ENCODE assay signal across 25 mouse cellular contexts in genomic region chr2:121514211-121514610, GRCm38 (mm10). TPM values are rescaled to one million over a fixed set of nuclear protein-coding genes. Genes with fewer than 3 reads are reported as not detected.
DNase-seq lines count a peak whose midpoint lies in the region; ATAC-seq and TF ChIP-seq lines count a peak whose summit lies in the region.
"Had no signal": no experiment of that assay in that cellular context is flagged by ENCODE, and none has a peak within 500 bp of the region (broad histone marks: within the 10 kb centered on the region; RNA-seq: fewer than 3 reads in every experiment).

No protein-coding gene starts in this region.

- H3K27ac ChIP-seq in kidney, postnatal 0 days, result no peak overlapping the region
- no peak overlapping the region for H3K27ac ChIP-seq in kidney, embryonic 14.5 days (ENCODE audit: low read depth, low read length)
- peak overlapping the region; percentile 40; the same call in 1 of the 2 replicates for H3K27ac ChIP-seq in ES-E14 (ENCODE audit: insufficient read depth, low read depth, low read length, poor library complexity, severe bottlenecking)
- no peak overlapping the region for H3K27ac ChIP-seq in embryonic facial prominence, embryonic 10.5 days (replicated peaks)
- H3K27ac ChIP-seq: forebrain, embryonic 10.5 days; gastrocnemius, adult 2 months; heart, embryonic 13.5 days; hindbrain, embryonic 15.5 days had no signal

- H3K4me2 ChIP-seq in kidney, postnatal 0 days (ENCODE audit: low read length), result no peak overlapping the region
- no peak overlapping the region for H3K4me2 ChIP-seq in kidney, embryonic 14.5 days (replicated peaks; ENCODE audit: low read depth, low read length)
- H3K4me2 ChIP-seq: heart, embryonic 13.5 days; hindbrain, embryonic 15.5 days had no signal

- 0 out of 2 replicates have a peak, but pooled peaks cover 7% of the 10 kb centered on the region for H3K36me3 ChIP-seq in kidney, postnatal 0 days (ENCODE audit: insufficient read depth, low read length)
- H3K36me3 ChIP-seq in kidney, embryonic 14.5 days (ENCODE audit: control insufficient read depth, insufficient read depth, low read length), result peaks cover 36% of the 10 kb centered on the region
- peaks cover 14% of the 10 kb centered on the region for H3K36me3 ChIP-seq in ES-E14 (ENCODE audit: control insufficient read depth, insufficient read depth, low read length, poor library complexity, severe bottlenecking)
- H3K36me3 ChIP-seq in embryonic facial prominence, embryonic 10.5 days (replicated peaks), result peaks cover 88% of the 10 kb centered on the region
- H3K36me3 ChIP-seq: hindbrain, embryonic 15.5 days had no signal

- H3K9ac ChIP-seq in kidney, postnatal 0 days (ENCODE audit: low read depth, low read length), result 0 out of 2 replicates have a peak overlapping the region, but pooled peaks have one; percentile 18
- no peak overlapping the region for H3K9ac ChIP-seq in kidney, embryonic 14.5 days (ENCODE audit: low read depth, low read length)
- H3K9ac ChIP-seq in ES-E14 (ENCODE audit: insufficient read depth, low read depth, low read length, poor library complexity, severe bottlenecking), result no peak overlapping the region
- H3K9ac ChIP-seq: forebrain, postnatal 0 days; heart, embryonic 13.5 days; hindbrain, embryonic 15.5 days had no signal

- no peak for DNase-seq in kidney, postnatal 0 days (ENCODE audit: low spot score)
- DNase-seq in lung, postnatal 36 days, result peak; percentile 15
- no peak for DNase-seq in lung, adult 2 months
- no peak for DNase-seq in ES-E14 (ENCODE audit: low read depth, low spot score)
- DNase-seq in embryonic facial prominence, embryonic 10.5 days (ENCODE audit: low spot score), result no peak
- no peak for DNase-seq in right cerebral cortex, adult 2 months (ENCODE audit: low spot score in 2 of 2)
- DNase-seq: adrenal gland, adult 8-10 months; adrenal gland, postnatal 25 days; cerebellum, adult 11-12 months; cerebellum, adult 8-10 months; cerebellum, postnatal 10 days; cerebellum, postnatal 36 days; embryo, embryonic 11 days; forebrain, postnatal 0 days; gastrocnemius, adult 2 months; gastrocnemius, postnatal 14 days; heart, adult 18-20 months; heart, postnatal 14 days; heart, postnatal 4 days had no signal

- H3K4me1 ChIP-seq in kidney, postnatal 0 days (replicated peaks; ENCODE audit: insufficient read depth, low read length), result no peaks in the 10 kb centered on the region; the same call in 1 of the 2 replicates
- 0 out of 2 replicates have a peak, but pooled peaks cover 3% of the 10 kb centered on the region for H3K4me1 ChIP-seq in kidney, embryonic 14.5 days (ENCODE audit: control insufficient read depth, insufficient read depth, low read length)
- no peaks in the 10 kb centered on the region; the same call in 1 of the 2 replicates for H3K4me1 ChIP-seq in lung, adult 2 months (ENCODE audit: control insufficient read depth, insufficient read depth, low read length)
- H3K4me1 ChIP-seq in ES-E14 (ENCODE audit: control insufficient read depth in 2 of 2, insufficient read depth in 2 of 2, low read length in 2 of 2, poor library complexity in 1 of 2), result peaks cover 5 to 8% of the 10 kb centered on the region in 2 experiments; a peak in 1 of 4 replicates
- peaks cover 6% of the 10 kb centered on the region for H3K4me1 ChIP-seq in embryonic facial prominence, embryonic 10.5 days

- H3K27me3 ChIP-seq in kidney, postnatal 0 days (ENCODE audit: insufficient read depth, low read length), result no peaks in the 10 kb centered on the region
- H3K27me3 ChIP-seq in kidney, embryonic 14.5 days (ENCODE audit: control insufficient read depth, insufficient read depth, low read length), result no peaks in the 10 kb centered on the region
- H3K27me3 ChIP-seq in embryonic facial prominence, embryonic 10.5 days (replicated peaks; ENCODE audit: low read depth, poor library complexity, severe bottlenecking), result no peaks in the 10 kb centered on the region
- H3K27me3 ChIP-seq: heart, embryonic 13.5 days; hindbrain, embryonic 15.5 days had no signal

- WGBS in kidney, postnatal 0 days, result 93% methylated on average over 4 of the region's 4 CpGs
- 95% methylated on average over 4 of the region's 4 CpGs for WGBS in kidney, embryonic 14.5 days
- 77% methylated on average over 4 of the region's 4 CpGs for WGBS in lung, adult 2 months
- WGBS in embryonic facial prominence, embryonic 10.5 days, result 92% methylated on average over 4 of the region's 4 CpGs

- no peaks in the 10 kb centered on the region for H3K9me3 ChIP-seq in kidney, postnatal 0 days (replicated peaks; ENCODE audit: low read length)
- no peaks in the 10 kb centered on the region for H3K9me3 ChIP-seq in kidney, embryonic 14.5 days (ENCODE audit: control insufficient read depth, low read length)
- H3K9me3 ChIP-seq in ES-E14 (ENCODE audit: control insufficient read depth, insufficient read depth, low read depth, low read length), result no peaks in the 10 kb centered on the region
- no peaks in the 10 kb centered on the region for H3K9me3 ChIP-seq in embryonic facial prominence, embryonic 10.5 days
- H3K9me3 ChIP-seq: forebrain, embryonic 10.5 days; heart, embryonic 13.5 days; hindbrain, embryonic 15.5 days had no signal

- no peak for ATAC-seq in kidney, postnatal 0 days (replicated peaks; ENCODE audit: low FRiP score, low read depth)
- no peak for ATAC-seq in kidney, embryonic 14.5 days (ENCODE audit: low FRiP score, low TSS enrichment)
- ATAC-seq: activated CD4-positive, CD25-positive, alpha-beta regulatory T cell, adult 4 months; forebrain, embryonic 14.5 days; forebrain, postnatal 0 days had no signal

- TF ChIP-seq CTCF in kidney, postnatal 0 days (IDR thresholded peaks at IDR 0.05; ENCODE audit: low read depth), result no peak
- TF ChIP-seq CTCF in lung, adult 2 months (IDR thresholded peaks at IDR 0.05; ENCODE audit: insufficient read depth, low read length), result no peak

- no peak overlapping the region for H3K4me3 ChIP-seq in kidney, postnatal 0 days (replicated peaks; ENCODE audit: low read depth, low read length)
- H3K4me3 ChIP-seq in kidney, embryonic 14.5 days (ENCODE audit: low read length), result no peak overlapping the region
- no peak overlapping the region for H3K4me3 ChIP-seq in lung, adult 2 months (replicated peaks; ENCODE audit: extremely low read depth, low read depth, low read length)
- peak overlapping the region in 1 of 2 experiments; percentile 10; a peak in 1 of 4 replicates for H3K4me3 ChIP-seq in ES-E14 (ENCODE audit: insufficient read depth in 1 of 2, low read depth in 1 of 2, low read length in 2 of 2, poor library complexity in 1 of 2, severe bottlenecking in 1 of 2)
- H3K4me3 ChIP-seq in embryonic facial prominence, embryonic 10.5 days, result no peak overlapping the region
- H3K4me3 ChIP-seq: forebrain, embryonic 10.5 days; gastrocnemius, adult 2 months; heart, embryonic 13.5 days; hindbrain, embryonic 15.5 days had no signal

- no peak for TF ChIP-seq POLR2A in lung, adult 2 months (IDR thresholded peaks at IDR 0.05; ENCODE audit: borderline replicate concordance, extremely low read depth, low read depth, low read length)

- in situ Hi-C loops in ES-E14 (cut with MboI; ENCODE audit: low sequenced_read_pairs in 2 of 2, unreplicated experiment in 2 of 2), result no loop called here

TF ChIP-seq in ES-E14, 5 proteins besides CTCF, POLR2A, EP300 and RAD21:
- TF ChIP-seq CHD2 (IDR thresholded peaks at IDR 0.05; ENCODE audit: low read depth, low read length) (no peak), ZC3H11A (IDR thresholded peaks at IDR 0.05; ENCODE audit: borderline replicate concordance, low read depth, low read length) (no peak), MAFK (IDR thresholded peaks at IDR 0.05; ENCODE audit: insufficient read depth, low read depth, low read length) (no peak), ZNF384 (IDR thresholded peaks at IDR 0.05; ENCODE audit: low read depth, low read length) (no peak), HCFC1 (IDR thresholded peaks at IDR 0.05; ENCODE audit: borderline replicate concordance, insufficient read depth, low read length) (no peak)

RNA-seq across cellular contexts. Expression of gene Wdr76, which starts 7.7 kb away (rescaled TPM):
- 5.3 and 5.5 TPM in 2 replicates for polyA plus RNA-seq in kidney, postnatal 0 days (2015; fragmentation: Nextera tagmentation; extraction: Ambion mirVana)
- polyA plus RNA-seq in kidney, embryonic 14.5 days (2014; fragmentation: Nextera tagmentation; extraction: Ambion mirVana), result 11.0 and 11.9 TPM in 2 replicates
- 1.3 and 3.0 TPM in 2 replicates for polyA plus RNA-seq in lung, adult 2 months (2012; rRNA removed)
- 19.9 and 21.5 TPM in 2 replicates for total RNA-seq in ES-E14 (2012; rRNA removed)
- 10.8 TPM in 2 replicates for polyA plus RNA-seq in embryonic facial prominence, embryonic 10.5 days (2016; fragmentation: Nextera tagmentation; extraction: Ambion mirVana)

RNA-seq across cellular contexts. Expression of gene Mfap1a, which starts 7.7 kb away (rescaled TPM):
- 16.6 and 18.8 TPM in 2 replicates for polyA plus RNA-seq in kidney, postnatal 0 days (2015; fragmentation: Nextera tagmentation; extraction: Ambion mirVana)
- 21.5 and 28.0 TPM in 2 replicates for polyA plus RNA-seq in kidney, embryonic 14.5 days (2014; fragmentation: Nextera tagmentation; extraction: Ambion mirVana)
- polyA plus RNA-seq in lung, adult 2 months (2012; rRNA removed), result 3.0 and 4.9 TPM in 2 replicates
- total RNA-seq in ES-E14 (2012; rRNA removed), result 20.6 and 27.8 TPM in 2 replicates
- polyA plus RNA-seq in embryonic facial prominence, embryonic 10.5 days (2016; fragmentation: Nextera tagmentation; extraction: Ambion mirVana), result 27.1 and 28.6 TPM in 2 replicates

RNA-seq across cellular contexts. Expression of gene Mfap1b, which starts 40.3 kb away (rescaled TPM):
- 43.2 and 45.8 TPM in 2 replicates for polyA plus RNA-seq in kidney, postnatal 0 days (2015; fragmentation: Nextera tagmentation; extraction: Ambion mirVana)
- polyA plus RNA-seq in kidney, embryonic 14.5 days (2014; fragmentation: Nextera tagmentation; extraction: Ambion mirVana), result 47.8 and 53.2 TPM in 2 replicates
- 3.3 and 5.1 TPM in 2 replicates for polyA plus RNA-seq in lung, adult 2 months (2012; rRNA removed)
- 15.8 and 23.2 TPM in 2 replicates for total RNA-seq in ES-E14 (2012; rRNA removed)
- 53.2 and 55.4 TPM in 2 replicates for polyA plus RNA-seq in embryonic facial prominence, embryonic 10.5 days (2016; fragmentation: Nextera tagmentation; extraction: Ambion mirVana)

RNA-seq across cellular contexts. Expression of gene Serinc4, which starts 57.6 kb away (rescaled TPM):
- 0.20 and 0.28 TPM in 2 replicates for polyA plus RNA-seq in kidney, postnatal 0 days (2015; fragmentation: Nextera tagmentation; extraction: Ambion mirVana)
- 0.20 and 0.24 TPM in 2 replicates for polyA plus RNA-seq in kidney, embryonic 14.5 days (2014; fragmentation: Nextera tagmentation; extraction: Ambion mirVana)
- 0.40 and 0.66 TPM in 2 replicates for polyA plus RNA-seq in lung, adult 2 months (2012; rRNA removed)
- total RNA-seq in ES-E14 (2012; rRNA removed), result 0.90 and 1.5 TPM in 2 replicates
- polyA plus RNA-seq in embryonic facial prominence, embryonic 10.5 days (2016; fragmentation: Nextera tagmentation; extraction: Ambion mirVana), result 0.30 and 0.57 TPM in 2 replicates
- total RNA-seq: gastrocnemius, adult 2 months; gastrocnemius, postnatal 14 days; heart, adult 18-20 months had no signal
- polyA plus RNA-seq: activated CD4-positive, CD25-positive, alpha-beta regulatory T cell, adult 4 months had no signal
